Mouse (Mus musculus): ENCODE data around the gene Dap3.
"Not testable (repeated sequence)": the region's sequence is repeated elsewhere in the genome, so short reads cannot be mapped to it uniquely, and the experiment has no call there.

The Dap3 gene

DNA sequence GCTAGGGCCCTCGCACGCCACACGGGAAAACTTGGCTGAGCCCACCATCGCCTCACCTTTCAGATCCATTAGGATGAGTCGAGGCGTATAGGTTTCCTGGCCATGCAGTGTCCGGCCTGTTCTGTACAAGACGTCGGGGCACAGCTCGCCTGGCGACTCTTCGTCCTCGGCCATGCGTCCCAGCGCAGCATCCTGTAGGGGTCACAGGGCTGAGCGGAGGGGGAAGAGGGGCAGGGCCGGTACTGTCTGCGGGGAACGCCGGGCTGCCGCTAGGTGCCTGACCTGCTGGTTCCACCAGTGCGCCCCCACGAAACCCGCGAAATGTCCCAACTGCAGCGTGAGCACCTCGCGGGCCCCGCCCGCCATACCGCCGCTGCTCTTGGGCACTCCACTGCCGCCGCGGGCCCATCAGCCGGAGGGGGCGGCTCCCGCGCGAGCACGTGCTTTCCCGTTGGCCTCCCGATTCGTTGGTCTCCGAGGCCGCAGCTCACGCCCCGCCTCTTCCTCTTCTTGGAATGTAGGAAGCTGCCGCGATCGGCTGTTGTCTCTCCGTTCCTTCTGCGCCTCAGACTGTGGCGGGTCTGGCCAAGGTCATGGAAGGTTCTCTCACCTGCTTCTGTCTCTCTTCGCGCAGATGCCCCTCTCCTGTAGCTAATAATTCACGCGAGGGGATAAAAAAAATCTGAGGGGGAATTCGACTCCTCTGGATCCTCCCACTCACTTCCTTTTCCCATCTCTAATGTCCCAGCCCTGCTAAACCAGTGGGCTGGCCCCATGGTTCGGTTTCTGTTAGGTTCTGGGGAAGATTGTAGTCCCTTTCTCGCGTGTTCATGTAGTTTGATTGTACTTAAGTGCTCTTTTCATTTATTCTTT is 37.2 kb downstream of the Dap3 start, which contains the start of gene Msto1:
Gene Msto1 (minus strand): TSS at position 489 of the 873 bp plus-strand sequence.
- DNase-seq (ENCODE audit: low read depth, low spot score): peak; percentile 62

DNA sequence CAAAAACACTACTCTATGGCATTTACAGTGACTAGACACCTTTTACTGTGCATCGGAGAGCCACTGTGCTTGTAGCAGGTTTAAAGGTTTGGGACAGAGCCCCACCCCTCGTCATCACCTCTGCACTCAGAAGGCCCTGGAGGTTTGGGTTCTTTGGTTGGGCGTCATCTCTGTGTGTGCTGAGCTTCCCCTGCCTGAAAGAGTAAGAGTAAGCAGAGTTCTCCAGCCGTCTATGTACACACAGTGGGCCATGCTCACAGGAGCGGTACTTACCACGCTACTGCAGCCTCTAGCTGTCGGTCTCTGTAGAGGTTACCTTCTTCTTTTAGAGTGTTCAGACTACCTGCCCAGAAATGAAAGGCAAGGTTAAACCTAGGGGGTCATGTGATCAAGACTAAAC is 38.4 kb downstream of the Dap3 start:
- no peak for DNase-seq (ENCODE audit: low read depth, low spot score)

DNA sequence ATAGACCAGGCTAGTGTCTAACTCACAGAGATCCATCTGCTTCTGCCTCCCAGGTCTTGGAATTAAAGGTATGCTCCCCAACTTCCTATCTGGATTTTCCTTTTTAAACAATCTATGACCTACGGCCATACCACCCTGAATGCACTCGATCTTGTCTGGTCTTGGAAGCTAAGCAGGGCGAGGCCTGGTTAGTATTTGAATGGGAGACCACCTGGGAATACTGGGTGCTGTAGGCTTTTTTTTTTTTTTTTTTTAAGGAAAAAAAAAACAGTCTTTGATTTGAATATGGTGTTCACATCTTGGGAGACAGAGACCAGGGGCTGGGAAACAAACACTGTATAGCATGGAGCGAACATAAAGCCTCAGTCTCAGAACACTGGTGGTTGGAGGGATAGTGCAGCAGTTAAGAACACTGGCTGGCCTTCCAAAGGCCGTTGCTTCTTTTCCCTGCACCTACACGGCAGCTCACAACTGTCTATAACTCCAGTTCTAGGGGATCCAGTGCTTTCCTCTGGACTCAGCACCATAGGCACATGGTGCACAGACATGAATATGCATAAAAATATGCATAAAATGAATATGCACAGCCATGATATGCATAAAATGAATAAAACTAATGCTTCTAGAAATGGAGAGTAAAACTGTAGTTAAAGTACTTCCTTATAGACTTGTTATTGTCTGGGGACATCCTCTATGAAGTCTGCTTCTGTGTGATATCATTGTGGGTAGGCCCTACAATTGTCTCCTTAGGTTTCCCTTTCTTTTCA is 44.4 kb downstream of the Dap3 start:
- DNase-seq (ENCODE audit: low read depth, low spot score): no peak

DNA sequence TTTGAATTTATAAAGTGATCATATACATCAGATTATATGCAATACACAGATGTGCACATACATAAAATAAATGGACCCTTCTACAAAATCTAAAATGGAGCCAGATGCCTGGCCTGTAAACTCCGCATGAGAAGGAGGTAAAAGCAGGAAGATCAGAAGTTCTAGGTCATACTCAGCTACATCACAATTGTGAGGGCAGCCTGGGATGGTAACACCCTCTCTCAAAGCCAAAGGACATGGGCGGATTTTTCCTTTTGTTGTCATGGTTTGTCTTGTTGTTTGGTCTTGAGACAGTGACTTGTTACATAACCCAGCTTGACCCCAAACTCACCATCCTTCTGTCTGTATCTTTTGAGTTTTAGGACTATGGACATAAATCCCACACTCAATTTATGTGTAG is 45.2 kb downstream of the Dap3 start:
- no peak for DNase-seq (ENCODE audit: low read depth, low spot score)

DNA sequence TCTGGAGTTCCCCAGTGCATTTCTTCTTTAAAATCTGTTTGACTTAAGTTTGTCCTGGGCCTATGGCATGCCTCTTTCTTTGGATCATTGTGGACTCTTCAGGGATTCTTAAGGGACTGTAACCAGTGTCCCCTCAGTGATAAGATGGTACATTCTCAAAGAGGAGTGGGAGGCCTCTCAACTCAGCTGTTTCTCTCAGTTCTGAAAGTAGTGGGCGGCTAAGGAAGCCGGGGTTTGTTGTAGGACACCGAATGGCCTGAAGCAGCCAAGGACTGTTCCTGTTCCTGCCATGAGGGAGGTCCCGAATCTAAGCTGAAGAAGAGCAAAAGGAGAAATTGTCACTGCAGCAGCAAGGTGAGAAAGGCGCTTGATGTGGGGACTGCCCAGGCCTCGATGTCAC is 45.8 kb downstream of the Dap3 start:
- no peak for DNase-seq (ENCODE audit: low read depth, low spot score)

DNA sequence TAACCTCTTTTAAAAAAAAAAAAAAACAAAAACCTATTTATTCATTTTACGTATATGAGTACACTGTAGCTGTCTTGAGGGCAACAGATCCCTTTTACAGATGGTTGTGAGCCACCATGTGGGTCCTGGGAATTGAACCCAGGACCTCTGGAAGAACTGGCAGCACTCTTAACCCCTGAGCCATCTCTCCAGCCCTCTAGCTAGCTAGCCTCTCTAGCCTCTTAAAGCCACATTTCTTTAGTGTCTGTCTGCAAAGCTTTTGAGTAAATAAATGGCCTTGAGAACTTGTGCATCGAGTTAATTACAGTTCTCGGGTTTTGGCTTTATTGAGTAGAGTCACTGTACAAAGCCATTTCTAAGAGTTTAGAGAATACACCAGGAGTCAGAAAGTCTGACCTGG is 46.2 kb downstream of the Dap3 start:
- DNase-seq (ENCODE audit: low read depth, low spot score): no peak

DNA sequence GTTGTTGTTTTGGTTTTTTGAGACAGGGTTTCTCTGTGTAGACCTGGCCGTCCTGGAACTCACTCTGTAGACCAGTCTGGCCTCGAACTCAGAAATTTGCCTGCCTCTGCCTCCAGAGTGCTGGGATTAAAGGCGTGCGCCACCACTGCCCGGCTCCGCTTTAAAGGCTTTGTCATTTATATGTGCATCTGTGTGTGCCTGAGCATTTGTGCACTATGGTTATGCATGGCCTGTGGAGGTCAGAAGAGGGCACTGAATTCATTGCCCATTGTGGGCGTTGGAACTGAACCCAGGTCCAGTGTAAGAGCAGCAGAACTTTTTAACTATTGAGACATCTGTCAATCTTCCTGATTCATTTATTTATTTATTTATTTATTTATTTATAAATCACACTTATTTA is 58.0 kb downstream of the Dap3 start:
- DNase-seq (ENCODE audit: low read depth, low spot score): not testable (repeated sequence)

DNA sequence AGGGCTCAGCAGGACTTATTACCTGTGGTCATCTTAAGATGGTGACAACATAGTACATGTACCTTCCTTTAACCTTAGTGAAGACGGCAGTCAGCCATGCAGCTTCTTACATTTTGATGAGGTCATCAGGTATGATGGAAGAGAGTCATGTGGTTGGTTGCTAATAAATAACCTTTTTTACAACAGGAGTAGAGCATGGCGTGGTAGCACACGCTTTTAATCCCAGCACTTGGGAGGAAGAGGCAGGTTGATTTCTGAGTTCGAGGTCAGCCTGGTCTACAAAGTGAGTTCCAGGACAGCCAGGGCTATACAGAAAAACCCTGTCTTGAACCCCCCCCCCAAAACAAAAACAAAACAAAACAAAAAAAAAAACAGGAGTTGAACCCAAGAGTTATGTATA is 68.4 kb downstream of the Dap3 start:
- not testable (repeated sequence) for DNase-seq (ENCODE audit: low read depth, low spot score)
